Mouse (Mus musculus) spleen, adult 2 months (tissue): ENCODE data around the gene Rgs3.

Source experiments
- CTCF ChIP-seq: fragments of 200-500 bp; IDR thresholded peaks from 2 replicates; pipeline ENCODE4 v1.5.1; 2011; ENCODE audit warnings: mild to moderate bottlenecking, inconsistent platforms; ENCODE audit not compliant: insufficient read depth, insufficient read length, insufficient replicate concordance; ENCODE audit errors: extremely low read depth
- POLR2A ChIP-seq: fragments of 200-500 bp; IDR thresholded peaks from 2 replicates; pipeline ENCODE4 v1.6.1; 2011; ENCODE audit warnings: low read depth, low read length, inconsistent platforms

- TF ChIP-seq CTCF (no peak), POLR2A (no peak)
These were observed 143.5 kb downstream of the Rgs3 start for GRCm38 (mm10) chr4:62703151-62703550.
